Mouse (Mus musculus): ENCODE results near the gene Trpm4. TPM values are rescaled to one million over a fixed set of nuclear protein-coding genes. Genes with fewer than 3 reads are reported as not detected.
"Not testable (repeated sequence)": the region's sequence is repeated elsewhere in the genome, so short reads cannot be mapped to it uniquely, and the experiment has no call there.

Trpm4 gene
- polyA plus RNA-seq, 1 experiment from 2014 or later = 9.3 TPM

DNA sequence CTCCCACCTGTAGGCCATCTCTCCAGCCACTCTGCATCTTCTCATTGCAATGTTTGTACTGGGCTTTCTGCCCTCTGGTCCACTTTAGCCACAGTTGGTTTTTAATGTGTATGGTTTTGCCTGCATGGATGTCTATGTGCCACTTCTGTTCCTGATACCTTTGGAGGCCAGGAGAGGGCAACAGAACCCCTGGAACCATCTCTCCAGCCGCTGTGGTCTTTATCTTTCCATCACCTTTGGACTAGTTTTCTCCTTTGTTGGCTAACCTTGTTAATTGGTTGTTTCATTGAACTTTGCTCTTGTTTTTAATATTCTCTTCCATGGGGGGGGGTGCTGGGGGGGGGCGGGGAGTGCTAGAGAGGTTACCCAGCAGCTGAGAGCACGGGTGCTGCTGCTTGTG is 69.2 kb downstream of the Trpm4 start:
- ATAC-seq (replicated peaks) = no peak
- Histone ChIP-seq H3K9me3 (no peaks in the 10 kb centered on the region), H3K27me3 (no peaks in the 10 kb centered on the region), H3K4me1 (peaks cover 9% of the 10 kb centered on the region; the same call in 1 of the 2 replicates), H3K27ac (replicated peaks) (no peak overlapping the region), H3K4me2 (replicated peaks) (no peak overlapping the region), H3K36me3 (no peaks in the 10 kb centered on the region), H3K4me3 (no peak overlapping the region), H3K9ac (replicated peaks) (no peak overlapping the region)
- 73% methylated on average over 3 of the region's 3 CpGs for WGBS

DNA sequence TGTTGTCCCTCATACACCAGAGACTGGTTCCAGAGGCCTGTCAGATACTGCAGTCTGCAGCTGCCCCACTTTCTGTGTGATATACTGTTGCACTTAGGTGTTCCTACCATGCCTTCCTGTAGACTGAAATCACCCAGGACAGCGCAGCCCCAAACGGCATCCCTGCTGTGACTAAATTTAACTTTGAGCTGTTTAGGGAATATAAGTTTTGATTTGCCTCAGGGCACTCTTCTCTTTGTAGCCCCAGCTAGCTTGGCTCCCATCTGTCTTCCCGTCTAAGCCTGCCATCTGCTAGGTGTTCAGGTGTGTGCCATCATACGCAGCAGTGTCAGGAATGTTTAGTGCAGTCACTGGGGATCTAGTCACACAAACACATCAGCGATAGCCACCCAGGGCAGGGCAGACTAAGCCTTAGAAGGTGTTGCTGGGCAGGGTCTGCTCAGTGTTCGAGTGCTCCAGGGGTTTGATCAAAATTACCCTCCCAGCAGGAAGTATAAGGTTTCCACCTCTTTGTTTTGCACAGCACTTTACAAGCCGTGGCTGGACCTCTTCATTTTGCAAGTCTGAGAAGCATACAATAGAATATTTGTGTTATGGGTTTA is 70.5 kb downstream of the Trpm4 start:
- 62% methylated on average over 7 of the region's 7 CpGs for WGBS
- no peak overlapping the region for H3K27ac ChIP-seq (replicated peaks)
- no peaks in the 10 kb centered on the region for H3K36me3 ChIP-seq
- ATAC-seq (replicated peaks) = no peak
- H3K4me1 ChIP-seq = peaks cover 9% of the 10 kb centered on the region; the same call in 1 of the 2 replicates
- no peak overlapping the region for H3K4me2 ChIP-seq (replicated peaks)
- H3K9me3 ChIP-seq = no peaks in the 10 kb centered on the region
- H3K4me3 ChIP-seq = no peak overlapping the region
- H3K9ac ChIP-seq (replicated peaks) = no peak overlapping the region
- H3K27me3 ChIP-seq = no peaks in the 10 kb centered on the region

DNA sequence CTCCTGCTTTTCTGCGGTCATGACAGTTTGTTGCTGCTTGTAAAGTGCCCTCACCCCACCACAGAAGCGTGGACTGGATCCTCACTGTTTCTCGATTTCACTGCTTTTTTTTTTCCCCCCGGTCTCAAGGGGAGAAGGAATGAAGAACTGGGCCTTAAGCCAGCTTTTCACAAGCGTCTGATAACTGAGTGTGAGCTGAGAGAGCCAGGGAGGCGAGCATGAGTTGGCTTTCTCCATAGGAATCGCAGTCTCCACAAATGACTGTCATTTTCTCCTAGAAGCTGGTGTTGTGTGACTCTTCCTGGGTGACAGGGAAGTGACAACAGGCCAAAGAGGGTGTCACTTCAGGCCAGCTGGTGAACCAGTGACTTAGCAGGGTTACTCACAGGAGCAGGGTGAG is 71.3 kb downstream of the Trpm4 start:
- no peak for ATAC-seq (replicated peaks)
- WGBS = 37% methylated on average over 7 of the region's 7 CpGs
- no peak overlapping the region for H3K27ac ChIP-seq (replicated peaks)
- no peak overlapping the region for H3K4me2 ChIP-seq (replicated peaks)
- H3K9ac ChIP-seq (replicated peaks) = no peak overlapping the region
- H3K9me3 ChIP-seq = no peaks in the 10 kb centered on the region
- no peaks in the 10 kb centered on the region for H3K27me3 ChIP-seq
- peaks cover 9% of the 10 kb centered on the region; the same call in 1 of the 2 replicates for H3K4me1 ChIP-seq
- no peak overlapping the region for H3K4me3 ChIP-seq
- H3K36me3 ChIP-seq = no peaks in the 10 kb centered on the region

DNA sequence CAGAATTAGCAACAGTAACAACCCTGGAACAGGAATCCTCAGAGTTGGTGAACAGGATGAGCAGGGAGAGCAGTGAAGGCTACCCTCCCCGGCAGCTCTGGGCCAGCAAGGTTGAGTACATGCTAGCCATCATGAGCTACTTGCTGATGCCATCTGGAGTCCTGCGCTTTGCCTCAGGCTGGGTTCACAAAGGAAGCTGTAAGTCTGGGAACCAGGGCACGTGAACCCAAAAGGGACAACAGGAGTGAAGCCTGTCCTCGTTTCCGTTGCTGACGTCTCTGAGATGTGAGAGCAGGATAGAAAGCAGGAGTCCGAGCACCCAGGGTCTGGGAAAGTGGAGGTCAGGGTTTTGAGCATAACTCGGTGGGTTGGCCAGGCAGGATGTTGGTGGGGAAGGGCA is 74.3 kb downstream of the Trpm4 start:
- no peak overlapping the region for H3K4me3 ChIP-seq
- H3K27ac ChIP-seq (replicated peaks) = no peak overlapping the region
- no peaks in the 10 kb centered on the region for H3K9me3 ChIP-seq
- H3K27me3 ChIP-seq = no peaks in the 10 kb centered on the region
- peaks cover 9% of the 10 kb centered on the region; the same call in 1 of the 2 replicates for H3K4me1 ChIP-seq
- ATAC-seq (replicated peaks) = no peak
- H3K36me3 ChIP-seq = no peaks in the 10 kb centered on the region
- H3K4me2 ChIP-seq (replicated peaks) = no peak overlapping the region
- WGBS = 90% methylated on average over 8 of the region's 8 CpGs
- no peak overlapping the region for H3K9ac ChIP-seq (replicated peaks)

DNA sequence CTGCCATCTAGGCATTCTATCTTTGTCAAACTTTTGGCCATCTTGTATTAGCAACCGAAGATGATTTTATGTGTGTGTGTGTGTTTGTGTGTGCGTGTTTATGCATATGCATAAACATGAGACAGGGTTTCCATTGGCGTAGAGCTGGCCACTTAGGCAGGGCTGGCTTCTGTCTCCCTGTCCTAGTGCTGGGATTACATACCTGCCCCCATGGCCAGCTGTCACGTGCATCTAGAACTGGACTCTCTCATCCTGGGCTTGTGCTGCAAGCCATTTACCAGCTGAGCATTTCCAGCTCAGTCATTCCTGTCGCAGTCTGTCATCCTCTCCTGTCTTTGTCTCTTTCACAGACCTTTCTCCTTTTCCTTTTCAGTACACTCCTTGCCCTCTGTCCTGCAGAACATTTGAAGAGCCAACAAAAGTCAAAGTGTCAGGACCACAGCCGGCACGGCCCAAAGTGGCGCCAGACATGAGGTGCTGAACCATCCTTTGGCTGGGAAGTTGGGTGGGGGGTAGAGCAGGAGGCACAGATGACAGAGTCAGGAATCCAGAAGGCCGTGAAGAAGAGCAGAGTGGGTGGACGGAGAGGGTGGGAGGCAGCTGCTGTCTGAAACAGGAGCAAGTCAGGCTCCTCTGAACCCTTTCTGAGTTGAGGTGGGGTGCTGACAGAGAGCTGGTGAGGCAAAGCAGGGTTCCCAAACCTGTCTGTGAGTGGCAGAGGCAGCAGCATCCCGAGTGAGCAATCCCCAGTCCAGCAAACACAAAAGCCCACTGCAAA is 76.3 kb downstream of the Trpm4 start:
- Histone ChIP-seq H3K27me3 (no peaks in the 10 kb centered on the region), H3K4me3 (no peak overlapping the region), H3K27ac (replicated peaks) (no peak overlapping the region), H3K36me3 (no peaks in the 10 kb centered on the region), H3K9me3 (no peaks in the 10 kb centered on the region), H3K9ac (replicated peaks) (no peak overlapping the region), H3K4me2 (replicated peaks) (no peak overlapping the region), H3K4me1 (peaks cover 3% of the 10 kb centered on the region; the same call in 1 of the 2 replicates)
- ATAC-seq (replicated peaks) = no peak
- 68% methylated on average over 11 of the region's 11 CpGs for WGBS

DNA sequence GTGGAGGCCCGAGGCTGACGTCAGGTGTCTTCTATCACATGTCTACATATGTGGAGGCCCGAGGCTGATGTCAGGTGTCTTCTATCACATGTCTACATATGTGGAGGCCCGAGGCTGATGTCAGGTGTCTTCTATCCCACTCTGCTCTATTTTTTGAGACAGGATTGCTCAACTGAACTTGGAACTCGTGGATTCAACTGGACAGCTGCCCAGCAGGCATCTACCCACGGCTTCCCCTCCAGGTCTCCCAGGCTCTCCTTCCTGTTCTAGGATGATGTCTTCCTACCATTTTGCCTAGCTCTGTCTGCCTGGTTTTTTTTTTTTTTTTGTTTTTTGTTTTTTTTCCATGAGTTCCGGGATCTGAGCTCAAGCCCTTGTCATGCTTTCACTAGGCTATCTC is 77.8 kb downstream of the Trpm4 start:
- not testable (repeated sequence) for H3K9ac ChIP-seq (replicated peaks); H3K36me3 ChIP-seq; H3K9me3 ChIP-seq; H3K27ac ChIP-seq (replicated peaks); H3K4me3 ChIP-seq; H3K27me3 ChIP-seq; H3K4me1 ChIP-seq; H3K4me2 ChIP-seq (replicated peaks); ATAC-seq (replicated peaks)
- 87% methylated on average over 7 of the region's 7 CpGs for WGBS

DNA sequence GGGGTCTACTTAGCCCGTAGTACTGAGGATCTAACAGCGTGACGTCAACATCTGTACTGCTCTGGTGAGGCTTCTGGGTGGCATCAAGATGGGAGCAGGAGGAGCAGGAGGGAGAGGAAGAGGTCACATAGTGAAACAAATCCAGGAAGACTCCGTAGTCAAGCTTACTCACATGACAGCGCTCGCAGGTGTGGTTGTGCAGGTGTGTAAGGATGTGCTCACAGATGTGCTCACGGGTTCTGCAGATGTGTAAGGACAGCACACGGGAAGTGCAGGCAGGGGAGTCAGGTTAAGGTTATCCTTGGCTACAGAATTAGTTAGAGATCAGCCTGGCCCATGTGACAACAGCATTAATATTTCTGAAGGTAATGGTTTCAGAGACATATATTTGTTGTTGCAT is 79.8 kb downstream of the Trpm4 start:
- no peak for ATAC-seq (replicated peaks)
- Histone ChIP-seq H3K4me2 (replicated peaks) (no peak overlapping the region), H3K27ac (replicated peaks) (no peak overlapping the region), H3K9me3 (no peaks in the 10 kb centered on the region), H3K4me1 (no peaks in the 10 kb centered on the region), H3K27me3 (no peaks in the 10 kb centered on the region), H3K4me3 (no peak overlapping the region), H3K36me3 (no peaks in the 10 kb centered on the region), H3K9ac (replicated peaks) (no peak overlapping the region)
- WGBS = 92% methylated on average over 8 of the region's 8 CpGs

Other genes starting within 250 kb of the Trpm4 start
- 49.6 and 54.4 TPM in 2 replicates for gene Rcn3, start 241.6 kb downstream of the Trpm4 start, polyA plus RNA-seq (2015; fragmentation: Nextera tagmentation; extraction: Ambion mirVana)
- 16.6 and 17.8 TPM in 2 replicates for gene Fcgrt, start 229.9 kb downstream of the Trpm4 start, polyA plus RNA-seq (2015; fragmentation: Nextera tagmentation; extraction: Ambion mirVana)
- 982 and 1,055 TPM in 2 replicates for gene Rps11, start 209.3 kb downstream of the Trpm4 start, polyA plus RNA-seq (2015; fragmentation: Nextera tagmentation; extraction: Ambion mirVana)
- 890 and 969 TPM in 2 replicates for gene Rpl13a, start 205.0 kb downstream of the Trpm4 start, polyA plus RNA-seq (2015; fragmentation: Nextera tagmentation; extraction: Ambion mirVana)
- 0.15 TPM in 1 of 2 replicates, not detected in the other for gene Gm45713, start 197.5 kb downstream of the Trpm4 start, polyA plus RNA-seq (2015; fragmentation: Nextera tagmentation; extraction: Ambion mirVana)
- 1.6 and 2.1 TPM in 2 replicates for gene Flt3l, start 197.3 kb downstream of the Trpm4 start, polyA plus RNA-seq (2015; fragmentation: Nextera tagmentation; extraction: Ambion mirVana)
- 96.0 and 96.9 TPM in 2 replicates for gene Pih1d1, start 179.5 kb downstream of the Trpm4 start, polyA plus RNA-seq (2015; fragmentation: Nextera tagmentation; extraction: Ambion mirVana)
- gene Aldh16a1, start 179.2 kb downstream of the Trpm4 start, polyA plus RNA-seq (2015; fragmentation: Nextera tagmentation; extraction: Ambion mirVana) = 25.6 and 30.8 TPM in 2 replicates
- 20.1 and 24.0 TPM in 2 replicates for gene Slc17a7, start 169.8 kb downstream of the Trpm4 start, polyA plus RNA-seq (2015; fragmentation: Nextera tagmentation; extraction: Ambion mirVana)
- not detected in 2 replicates for gene Gfy, start 154.2 kb downstream of the Trpm4 start, polyA plus RNA-seq (2015; fragmentation: Nextera tagmentation; extraction: Ambion mirVana)
- not detected in 2 replicates for gene Pth2, start 152.8 kb downstream of the Trpm4 start, polyA plus RNA-seq (2015; fragmentation: Nextera tagmentation; extraction: Ambion mirVana)
- 0.74 and 0.75 TPM in 2 replicates for gene Ccdc155, start 128.9 kb downstream of the Trpm4 start, polyA plus RNA-seq (2015; fragmentation: Nextera tagmentation; extraction: Ambion mirVana)
- 1.4 and 2.0 TPM in 2 replicates for gene Dkkl1, start 121.6 kb downstream of the Trpm4 start, polyA plus RNA-seq (2015; fragmentation: Nextera tagmentation; extraction: Ambion mirVana)
- 92.8 and 106 TPM in 2 replicates for gene Tead2, start 118.0 kb downstream of the Trpm4 start, polyA plus RNA-seq (2015; fragmentation: Nextera tagmentation; extraction: Ambion mirVana)
- 1.3 and 1.6 TPM in 2 replicates for gene Cd37, start 94.7 kb downstream of the Trpm4 start, polyA plus RNA-seq (2015; fragmentation: Nextera tagmentation; extraction: Ambion mirVana)
- gene Slc6a16, start 92.7 kb downstream of the Trpm4 start, polyA plus RNA-seq (2015; fragmentation: Nextera tagmentation; extraction: Ambion mirVana) = 0.17 and 0.20 TPM in 2 replicates
- gene Slc6a21, start 56.3 kb downstream of the Trpm4 start, polyA plus RNA-seq (2015; fragmentation: Nextera tagmentation; extraction: Ambion mirVana) = not detected in 2 replicates
- gene Hrc, start 1.5 kb upstream of the Trpm4 start, polyA plus RNA-seq (2015; fragmentation: Nextera tagmentation; extraction: Ambion mirVana) = 0.10 and 0.23 TPM in 2 replicates
- 18.3 and 20.1 TPM in 2 replicates for gene Ppfia3, start 33.2 kb upstream of the Trpm4 start, polyA plus RNA-seq (2015; fragmentation: Nextera tagmentation; extraction: Ambion mirVana)
- 9.1 and 10.5 TPM in 2 replicates for gene Lin7b, start 36.8 kb upstream of the Trpm4 start, polyA plus RNA-seq (2015; fragmentation: Nextera tagmentation; extraction: Ambion mirVana)
- 220 and 231 TPM in 2 replicates for gene Snrnp70, start 62.0 kb upstream of the Trpm4 start, polyA plus RNA-seq (2015; fragmentation: Nextera tagmentation; extraction: Ambion mirVana)
- not detected in 2 replicates for gene Kcna7, start 71.9 kb upstream of the Trpm4 start, polyA plus RNA-seq (2015; fragmentation: Nextera tagmentation; extraction: Ambion mirVana)
- not detected in 2 replicates for gene Ntf5, start 79.9 kb upstream of the Trpm4 start, polyA plus RNA-seq (2015; fragmentation: Nextera tagmentation; extraction: Ambion mirVana)
- gene Lhb, start 87.0 kb upstream of the Trpm4 start, polyA plus RNA-seq (2015; fragmentation: Nextera tagmentation; extraction: Ambion mirVana) = 0.68 and 1.4 TPM in 2 replicates
- 19.4 and 19.6 TPM in 2 replicates for gene Gys1, start 101.1 kb upstream of the Trpm4 start, polyA plus RNA-seq (2015; fragmentation: Nextera tagmentation; extraction: Ambion mirVana)
- 142 and 144 TPM in 2 replicates for gene Ruvbl2, start 104.3 kb upstream of the Trpm4 start, polyA plus RNA-seq (2015; fragmentation: Nextera tagmentation; extraction: Ambion mirVana)
- 6,132 and 6,335 TPM in 2 replicates for gene Ftl1, start 126.1 kb upstream of the Trpm4 start, polyA plus RNA-seq (2015; fragmentation: Nextera tagmentation; extraction: Ambion mirVana)
- gene Bax, start 133.1 kb upstream of the Trpm4 start, polyA plus RNA-seq (2015; fragmentation: Nextera tagmentation; extraction: Ambion mirVana) = 288 and 289 TPM in 2 replicates
- gene Tulp2, start 148.1 kb upstream of the Trpm4 start, polyA plus RNA-seq (2015; fragmentation: Nextera tagmentation; extraction: Ambion mirVana) = 0.14 and 0.18 TPM in 2 replicates
- gene Gm45808, start 153.0 kb upstream of the Trpm4 start, polyA plus RNA-seq (2015; fragmentation: Nextera tagmentation; extraction: Ambion mirVana) = not detected in 2 replicates
- gene Dhdh, start 155.0 kb upstream of the Trpm4 start, polyA plus RNA-seq (2015; fragmentation: Nextera tagmentation; extraction: Ambion mirVana) = 2.3 and 2.6 TPM in 2 replicates
- 95.0 and 95.7 TPM in 2 replicates for gene Nucb1, start 176.6 kb upstream of the Trpm4 start, polyA plus RNA-seq (2015; fragmentation: Nextera tagmentation; extraction: Ambion mirVana)
- 15.4 and 15.6 TPM in 2 replicates for gene Ppp1r15a, start 192.5 kb upstream of the Trpm4 start, polyA plus RNA-seq (2015; fragmentation: Nextera tagmentation; extraction: Ambion mirVana)
- 0.72 and 0.92 TPM in 2 replicates for gene Plekha4, start 192.6 kb upstream of the Trpm4 start, polyA plus RNA-seq (2015; fragmentation: Nextera tagmentation; extraction: Ambion mirVana)
- gene Hsd17b14, start 221.1 kb upstream of the Trpm4 start, polyA plus RNA-seq (2015; fragmentation: Nextera tagmentation; extraction: Ambion mirVana) = not detected in 2 replicates
- 21.6 and 23.3 TPM in 2 replicates for gene Bcat2, start 236.4 kb upstream of the Trpm4 start, polyA plus RNA-seq (2015; fragmentation: Nextera tagmentation; extraction: Ambion mirVana)

Data from forebrain, embryonic 15.5 days (tissue).